Mouse (Mus musculus): ENCODE measurements around the gene Pde1a.

Pde1a gene

DNA sequence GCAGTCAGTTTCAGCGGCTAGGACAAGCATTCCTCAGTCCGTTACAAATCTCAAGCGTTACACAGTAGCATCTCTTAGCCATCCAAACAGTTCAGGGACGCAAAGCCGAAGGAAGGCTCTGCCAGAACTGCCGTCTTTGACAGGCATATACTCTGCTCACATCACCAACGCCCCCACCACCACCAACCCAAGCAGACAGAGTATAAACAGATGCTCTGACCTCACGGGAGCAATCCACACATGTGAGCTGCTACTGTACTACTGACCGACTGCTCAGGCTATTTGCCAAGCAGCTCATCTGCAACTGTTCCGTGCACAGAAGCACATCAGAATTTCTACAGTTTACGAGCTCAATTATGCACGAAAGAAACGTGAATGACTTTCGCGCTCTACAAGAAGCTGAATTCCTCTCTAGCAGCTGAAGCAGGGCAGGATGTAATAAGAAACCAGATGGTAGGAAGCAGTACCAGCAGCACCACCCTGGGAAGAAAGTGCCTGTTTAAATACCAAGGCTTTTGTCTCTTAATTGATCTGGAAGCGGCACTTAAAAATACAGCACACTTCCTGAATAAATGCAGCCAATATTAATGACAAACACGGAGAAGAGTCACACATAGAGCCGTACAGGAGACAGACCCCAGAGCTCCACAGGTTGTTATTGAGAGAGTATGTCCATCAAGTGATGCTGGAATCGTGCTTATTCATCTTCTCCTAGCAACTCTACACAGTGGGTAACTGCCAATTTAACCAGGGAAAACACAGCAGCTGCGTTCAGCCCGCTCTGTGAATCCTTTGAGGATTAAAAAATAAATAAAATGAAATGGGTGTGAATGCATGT lies at the start of gene Pde1a:
TSS of gene Pde1a (minus strand) at position 598 of the 838 bp plus-strand sequence.
- peak; percentile 37 for DNase-seq (ENCODE audit: low spot score)

- no peak for DNase-seq (ENCODE audit: low spot score)
Measured at GRCm38 (mm10) chr2:80178608-80179280, 49.5 kb upstream of the Pde1a start.

- no peak for DNase-seq (ENCODE audit: low spot score)
Measured at GRCm38 (mm10) chr2:80178154-80178553, 48.9 kb upstream of the Pde1a start.

DNA sequence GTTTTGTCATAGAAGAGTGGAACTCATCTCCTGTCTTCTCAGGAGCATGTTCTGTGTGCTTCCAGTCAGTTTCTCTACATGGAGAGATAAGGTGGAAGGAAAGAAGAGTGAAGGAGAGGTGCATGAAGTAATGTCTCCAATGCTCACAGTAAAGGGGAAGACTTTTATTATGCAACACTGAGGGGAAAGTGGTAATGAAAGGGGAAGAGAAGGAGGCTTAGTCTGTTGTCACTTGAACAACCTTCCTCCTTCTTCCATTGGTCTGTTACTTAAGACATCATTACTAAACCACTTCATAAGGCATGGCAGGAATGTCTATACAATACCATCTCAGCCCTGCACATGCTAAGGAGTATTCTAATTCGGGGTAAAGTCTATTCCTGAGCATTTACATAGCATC lies 38.8 kb upstream of the Pde1a start:
- DNase-seq (ENCODE audit: low spot score) = no peak

GRCm38 (mm10) chr2:80158784-80159183 lies 29.5 kb upstream of the Pde1a start:
- no peak for DNase-seq (ENCODE audit: low spot score)

GRCm38 (mm10) chr2:80158196-80158595 lies 28.9 kb upstream of the Pde1a start:
- no peak for DNase-seq (ENCODE audit: low spot score)

GRCm38 (mm10) chr2:80150019-80150418 lies 20.8 kb upstream of the Pde1a start:
- DNase-seq (ENCODE audit: low spot score) = no peak

DNA sequence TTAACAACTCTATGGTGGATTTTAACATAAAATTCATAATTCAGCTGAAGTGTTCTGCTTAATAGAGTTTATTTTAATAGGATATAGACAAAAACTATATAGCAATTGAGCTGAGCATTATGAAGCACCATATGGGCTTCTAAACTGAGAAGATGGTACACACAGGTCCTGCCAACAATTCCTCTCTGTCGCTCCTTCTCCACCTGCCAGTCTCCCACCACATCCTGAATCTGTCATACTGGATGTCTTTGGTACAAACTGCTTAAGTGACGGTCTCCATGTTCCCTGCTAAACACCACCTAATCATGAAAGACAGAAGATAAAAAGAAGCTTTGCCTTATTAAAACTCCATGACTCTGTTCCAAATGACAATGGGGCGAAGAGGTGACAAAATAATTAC lies 20.1 kb upstream of the Pde1a start:
- peak; percentile 11 for DNase-seq (ENCODE audit: low spot score)

- DNase-seq (ENCODE audit: low spot score) = no peak
Measured at GRCm38 (mm10) chr2:80135076-80135475, 5.8 kb upstream of the Pde1a start.

- DNase-seq (ENCODE audit: low spot score) = no peak
Measured at GRCm38 (mm10) chr2:80132677-80133076, 3.4 kb upstream of the Pde1a start.

DNA sequence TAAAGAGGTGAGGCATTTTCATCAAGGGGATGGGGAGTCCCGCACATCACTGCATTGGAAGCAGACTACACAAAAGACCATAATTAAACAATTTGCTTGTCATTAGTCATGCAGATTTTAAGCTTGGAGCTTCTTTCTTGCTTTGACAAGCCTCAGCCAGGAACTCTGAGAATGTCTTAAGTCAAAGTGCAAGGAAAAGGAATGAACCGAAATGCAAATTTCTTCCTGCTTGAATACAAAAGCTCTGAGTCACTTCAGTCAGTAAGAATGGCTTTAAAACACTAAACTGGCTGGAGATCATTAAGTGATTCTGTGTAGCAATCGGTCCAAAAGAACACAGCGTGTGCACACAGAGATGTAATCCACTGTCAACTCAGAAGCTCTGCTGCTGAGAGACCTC lies 2.6 kb downstream of the Pde1a start:
- no peak for DNase-seq (ENCODE audit: low spot score)

GRCm38 (mm10) chr2:80086891-80087290 lies 42.4 kb downstream of the Pde1a start:
- no peak for DNase-seq (ENCODE audit: low spot score)

DNA sequence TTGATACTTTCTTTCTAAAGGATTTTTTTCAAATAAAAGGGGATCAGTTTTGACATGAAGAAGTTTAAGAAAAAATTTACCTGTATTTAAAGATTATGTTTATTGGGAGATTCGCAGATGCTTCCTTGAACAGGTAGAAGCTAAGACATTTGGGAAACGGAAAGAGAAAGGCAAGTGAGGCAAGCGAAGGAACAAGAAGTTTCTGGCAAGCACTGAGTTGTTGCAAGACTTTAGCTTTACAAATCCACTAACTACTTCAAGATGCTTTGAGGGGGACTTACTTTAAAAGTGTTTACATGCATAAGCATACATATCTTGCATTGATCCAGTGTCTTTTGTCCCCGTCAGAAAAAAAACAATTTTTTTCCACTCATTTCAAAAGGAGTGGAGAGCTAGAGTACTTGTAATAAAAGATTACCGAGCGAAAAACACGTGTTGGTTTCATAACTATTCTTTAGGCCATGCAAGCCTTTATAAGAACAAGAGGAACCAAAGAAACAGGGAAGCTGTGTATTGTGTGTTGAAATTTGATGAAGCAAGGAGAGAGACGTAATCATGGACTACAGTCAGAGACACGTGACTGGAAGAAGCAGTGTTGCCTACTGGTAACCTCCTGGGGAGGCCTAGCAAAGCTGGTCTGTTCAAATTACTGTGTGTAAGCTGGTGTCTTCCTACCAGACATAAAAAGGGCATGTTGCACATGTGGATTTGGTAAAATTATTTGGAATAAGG lies 49.0 kb downstream of the Pde1a start:
- DNase-seq (ENCODE audit: low spot score) = no peak

- no peak for DNase-seq (ENCODE audit: low spot score)
Measured at GRCm38 (mm10) chr2:80079618-80080017, 49.6 kb downstream of the Pde1a start.

- DNase-seq (ENCODE audit: low spot score) = no peak
Measured at GRCm38 (mm10) chr2:80076323-80076722, 52.9 kb downstream of the Pde1a start.

DNA sequence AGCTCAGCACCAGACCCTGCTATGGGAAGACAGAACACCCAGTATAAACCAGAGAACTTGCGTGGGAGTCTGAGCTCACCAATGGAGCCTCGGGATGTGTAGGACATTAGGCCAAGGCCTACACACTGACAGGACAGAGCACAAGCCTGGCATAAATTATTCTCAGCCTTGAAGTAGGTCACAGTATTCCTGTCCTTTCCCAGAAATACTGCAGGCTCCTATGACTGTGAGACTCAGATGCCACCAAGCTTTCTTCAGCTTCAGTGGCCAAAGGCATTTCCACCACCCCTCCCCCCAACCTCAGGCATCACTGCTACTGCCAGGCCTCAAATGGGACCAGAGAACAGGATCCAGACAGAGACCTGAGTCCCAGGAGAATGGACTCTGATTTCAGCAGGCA lies 54.7 kb downstream of the Pde1a start:
- no peak for DNase-seq (ENCODE audit: low spot score)

DNA sequence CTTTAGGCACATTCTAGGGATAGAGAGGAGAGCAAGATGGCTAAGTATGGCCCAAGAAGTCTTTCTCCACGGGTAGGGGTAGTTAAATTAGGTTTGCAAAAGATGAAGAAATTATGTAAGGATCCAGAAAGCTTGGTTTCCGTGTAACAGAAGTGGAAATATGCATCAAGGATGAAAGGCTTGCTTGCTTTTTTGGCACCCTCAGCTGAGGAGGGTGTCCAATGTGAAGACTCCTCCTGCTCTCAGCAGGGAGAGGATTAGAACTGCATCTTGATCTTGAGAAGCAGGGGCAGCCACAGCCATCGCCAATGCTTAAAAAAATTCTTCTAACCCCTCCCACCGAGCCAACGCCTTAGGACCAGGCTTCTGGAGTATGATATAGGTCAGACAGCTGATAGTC lies 55.2 kb downstream of the Pde1a start:
- DNase-seq (ENCODE audit: low spot score) = no peak

DNA sequence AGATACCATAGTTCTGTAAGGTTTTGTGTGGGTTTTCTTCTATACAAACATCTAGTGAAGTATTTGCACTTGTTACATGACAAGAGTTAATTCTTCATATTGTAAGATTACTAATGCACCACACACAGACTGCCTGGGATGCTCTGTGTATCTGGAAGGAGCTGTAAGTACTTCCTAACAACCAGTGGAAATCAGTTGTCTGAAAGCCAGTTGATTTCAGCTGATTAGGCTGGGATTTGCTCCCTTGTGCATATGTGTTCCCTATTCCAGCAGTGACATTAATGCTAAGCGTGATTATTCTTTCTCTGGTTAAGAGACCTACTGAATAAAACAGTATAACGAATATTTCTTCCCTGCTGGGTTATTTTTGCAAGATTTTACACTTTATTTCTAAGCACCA lies 55.8 kb downstream of the Pde1a start:
- DNase-seq (ENCODE audit: low spot score) = no peak

GRCm38 (mm10) chr2:80069745-80070144 lies 59.5 kb downstream of the Pde1a start:
- DNase-seq (ENCODE audit: low spot score) = no peak

DNA sequence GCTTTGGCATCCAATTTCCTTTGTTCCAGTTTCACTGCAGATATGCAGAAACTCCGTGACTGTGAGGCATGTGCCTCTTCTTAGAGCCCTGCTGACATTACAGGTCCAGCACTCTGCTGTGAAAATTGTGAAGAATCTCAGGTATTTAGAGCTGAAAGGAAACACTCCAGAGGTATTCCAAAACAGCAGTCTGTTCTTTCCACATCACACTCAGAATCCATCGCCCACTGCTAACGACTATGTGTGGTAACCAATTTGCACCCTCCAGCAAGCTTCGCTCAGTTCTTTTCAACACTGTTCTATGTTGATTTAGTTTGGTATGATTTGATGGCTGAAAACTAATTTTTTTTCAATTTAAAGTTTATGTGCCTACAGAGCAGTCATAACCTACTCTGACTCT lies 62.8 kb downstream of the Pde1a start:
- DNase-seq (ENCODE audit: low spot score) = no peak

- no peak for DNase-seq (ENCODE audit: low spot score)
Measured at GRCm38 (mm10) chr2:80056062-80056461, 73.2 kb downstream of the Pde1a start.

DNA sequence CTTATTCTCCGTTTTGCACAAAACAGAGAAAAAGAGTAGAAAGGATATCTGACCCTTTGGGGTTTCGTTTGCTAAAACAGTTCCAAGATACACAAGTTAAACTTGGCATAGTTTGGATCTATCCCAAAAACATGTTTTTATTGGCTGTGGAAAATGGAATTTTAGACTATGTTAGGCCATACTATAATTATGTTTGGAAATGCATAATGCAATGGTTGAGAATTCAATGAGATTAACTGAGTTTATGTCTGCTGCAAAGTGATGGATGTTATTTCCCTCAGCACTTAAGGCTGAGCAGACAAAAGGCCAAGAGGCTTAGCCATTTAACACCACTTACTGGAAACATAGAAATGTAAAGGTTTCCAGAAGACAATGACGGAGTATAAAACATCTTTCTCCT lies 75.2 kb downstream of the Pde1a start:
- DNase-seq (ENCODE audit: low spot score) = no peak
